Mouse (Mus musculus): ENCODE data around the gene Cela3b.
"Not testable (repeated sequence)": the region's sequence is repeated elsewhere in the genome, so short reads cannot be mapped to it uniquely, and the experiment has no call there.

Cela3b gene

DNA sequence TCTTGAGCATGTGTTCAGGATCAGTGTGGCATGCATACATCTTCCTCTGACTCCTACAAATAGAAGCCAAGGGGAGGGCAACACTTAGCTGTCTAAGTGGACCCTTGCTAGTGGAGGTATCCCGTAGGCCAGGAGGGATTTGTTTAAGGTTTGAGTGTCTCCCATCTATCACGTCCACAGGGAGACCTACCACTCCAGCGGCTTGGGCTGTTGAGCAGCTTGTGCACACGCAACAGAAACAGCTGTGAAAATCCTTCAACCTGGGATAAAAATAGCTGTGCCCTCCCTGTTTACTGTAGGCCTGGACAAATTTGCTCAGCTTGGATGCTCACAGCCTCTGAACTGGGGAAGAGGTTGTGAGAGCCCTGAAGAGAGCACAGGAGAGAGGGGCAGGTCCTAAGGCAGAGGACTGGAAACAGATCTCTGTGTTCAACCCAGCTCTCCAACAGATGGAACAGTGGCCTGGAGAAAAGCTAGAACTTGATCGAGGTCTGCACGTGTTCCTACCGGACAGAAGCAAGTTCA, 18.1 kb downstream of the Cela3b start:
- DNase-seq = not testable (repeated sequence)

DNA sequence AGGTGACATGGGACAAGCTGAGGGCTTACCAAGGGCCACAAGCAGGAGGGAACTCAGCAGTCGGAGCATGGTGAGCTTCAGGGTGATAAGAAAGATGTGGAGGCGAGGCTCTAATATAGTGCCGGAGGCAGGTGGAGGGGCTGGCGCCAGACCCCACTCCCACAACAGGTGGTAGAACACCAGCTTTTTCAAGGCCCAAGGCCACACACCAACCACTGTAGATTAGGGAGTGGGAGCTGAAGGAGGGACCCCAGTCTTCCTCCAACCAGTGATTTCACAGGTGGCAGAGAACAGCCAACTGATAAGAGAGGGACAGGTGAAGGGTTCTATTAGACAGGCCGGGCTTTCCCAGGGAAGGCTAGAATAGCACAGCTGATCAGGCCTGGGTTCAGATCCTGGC, 20.6 kb downstream of the Cela3b start, which contains the start of gene Cela3a:
Gene Cela3a, minus strand, starts transcription at position 101 of the 400 bp plus-strand sequence.
- DNase-seq = no peak

DNA sequence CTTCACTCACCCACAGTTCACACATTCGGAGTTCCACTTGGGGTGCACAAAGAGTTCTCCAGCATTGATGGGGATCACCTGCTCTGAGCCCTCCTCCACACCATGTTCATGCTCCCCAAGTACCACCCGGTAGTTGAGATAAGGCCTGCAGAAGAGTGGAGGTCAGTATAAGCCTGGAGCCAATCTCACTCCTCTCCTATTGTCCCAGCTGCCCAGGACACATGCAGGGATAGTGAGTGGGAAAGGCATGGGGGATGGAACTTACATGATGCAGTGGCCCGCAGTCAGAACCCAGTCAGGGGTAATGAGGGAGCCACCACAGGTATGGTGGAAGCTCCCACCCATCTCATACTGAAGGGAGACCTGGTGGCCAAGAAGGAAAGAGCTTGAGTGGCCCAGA, 24.8 kb downstream of the Cela3b start:
- no peak for DNase-seq

DNA sequence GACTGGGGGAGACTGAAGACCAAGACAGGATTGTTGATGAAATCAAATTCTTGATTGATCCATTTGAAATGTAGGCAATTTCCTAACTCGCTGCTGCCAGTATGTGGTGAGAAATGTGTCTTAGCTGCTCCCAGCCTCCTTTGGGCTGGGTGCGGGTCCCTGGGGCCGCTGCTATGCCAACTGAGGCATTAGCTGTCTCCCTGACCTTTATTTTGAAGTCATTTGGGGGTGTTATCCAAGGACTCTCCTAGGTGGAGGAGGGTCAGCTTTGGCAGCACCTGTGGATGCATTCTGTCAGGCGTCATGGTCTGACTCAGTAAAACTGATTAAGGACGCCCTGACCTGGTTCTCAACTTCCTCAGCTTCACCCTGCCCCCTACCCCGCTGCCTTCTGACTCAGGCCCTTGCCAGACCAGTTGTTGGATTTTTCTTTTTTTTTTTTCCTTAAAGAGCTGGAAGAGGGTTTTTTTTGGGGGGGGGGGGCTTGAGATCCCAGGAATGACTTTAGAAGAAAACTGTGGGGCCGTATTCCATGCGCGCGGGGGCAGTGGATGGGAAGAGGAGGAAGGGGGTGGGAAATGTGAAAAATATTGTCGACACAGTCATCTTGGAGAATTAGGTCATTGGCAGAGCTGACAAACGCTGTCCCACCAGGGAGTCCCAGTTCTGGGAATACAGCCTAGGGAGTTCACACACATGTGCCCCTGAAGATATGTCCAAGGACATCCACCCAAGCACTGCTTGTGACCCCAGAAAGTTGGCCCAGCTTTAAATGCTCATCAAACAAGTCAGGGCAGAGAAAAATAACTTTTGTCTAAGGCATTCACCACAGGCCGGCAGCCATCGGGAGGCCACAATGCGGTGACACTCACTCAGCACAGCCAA, 33.5 kb downstream of the Cela3b start:
- no peak for DNase-seq

DNA sequence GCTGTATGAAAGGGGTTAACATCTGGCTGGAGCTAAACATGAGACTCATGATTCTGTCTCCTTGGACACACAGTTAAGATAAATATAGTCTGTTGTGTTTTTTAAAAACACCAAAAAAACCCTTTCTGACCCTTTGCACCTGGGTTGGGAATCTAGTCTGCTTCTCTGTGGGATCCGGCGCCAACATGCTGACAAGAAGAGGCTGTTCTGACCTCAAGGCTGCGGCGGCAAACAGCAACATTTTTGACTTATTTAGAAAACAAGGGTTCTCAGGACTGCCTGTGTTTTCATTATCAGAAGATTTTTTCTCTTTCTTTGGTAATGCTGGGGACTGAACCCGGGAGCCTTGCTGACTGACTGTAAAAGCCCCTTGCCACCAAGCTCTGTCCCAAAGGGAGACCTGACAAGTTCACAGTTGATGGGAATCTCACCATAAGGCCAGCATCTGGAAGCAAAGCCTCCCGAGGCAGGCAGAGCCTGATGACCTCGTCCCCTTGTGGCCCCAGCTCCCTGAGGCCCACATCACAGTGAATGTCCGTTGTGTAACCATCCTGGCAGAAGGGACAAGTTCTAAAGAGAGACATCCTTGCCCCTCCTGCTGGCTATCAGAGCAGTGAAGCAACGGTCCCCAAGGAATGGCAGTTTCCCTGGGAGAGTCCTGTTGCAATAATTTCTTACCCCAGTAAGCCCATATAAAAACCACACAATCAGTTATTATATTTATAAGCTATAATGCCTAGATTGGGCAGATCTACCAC, 36.8 kb downstream of the Cela3b start:
- no peak for DNase-seq

DNA sequence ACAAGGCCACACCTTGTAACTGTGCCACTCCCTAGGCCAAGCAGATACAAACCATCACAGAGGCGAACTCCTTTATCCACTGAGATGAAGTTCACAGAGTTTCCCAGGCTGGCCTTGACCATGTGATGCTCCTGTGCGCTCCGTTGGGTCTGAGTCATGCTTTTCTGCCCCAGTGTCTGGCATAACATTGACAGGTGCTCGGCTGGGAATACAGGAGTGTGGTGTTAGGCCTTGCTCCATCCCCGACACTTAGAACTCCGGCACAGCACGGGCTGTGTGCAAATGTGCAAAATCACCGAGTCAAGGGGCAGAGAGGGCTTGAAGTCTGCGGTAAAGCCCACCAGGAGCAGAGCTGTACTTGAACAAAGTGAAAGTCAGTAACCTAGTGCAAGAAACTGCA, 37.5 kb downstream of the Cela3b start:
- DNase-seq = no peak

DNA sequence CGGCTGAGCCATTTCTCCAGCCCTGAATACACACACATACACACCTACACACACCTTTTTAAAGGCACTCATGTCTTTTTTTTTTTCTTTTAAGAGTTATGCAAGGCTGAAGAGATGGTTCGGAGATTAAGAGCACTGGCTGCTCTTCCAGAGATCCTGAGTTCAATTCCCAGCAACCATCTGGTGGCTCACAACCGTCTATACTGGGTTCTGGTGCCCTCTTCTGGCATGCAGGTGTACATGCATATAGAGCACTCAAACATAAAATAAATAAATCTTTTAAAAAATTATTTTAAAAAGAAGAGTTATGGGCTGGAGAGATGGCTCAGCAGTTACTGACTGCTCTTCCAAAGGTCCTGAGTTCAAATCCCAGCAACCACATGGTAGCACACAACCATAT, 39.1 kb downstream of the Cela3b start:
- no peak for DNase-seq

DNA sequence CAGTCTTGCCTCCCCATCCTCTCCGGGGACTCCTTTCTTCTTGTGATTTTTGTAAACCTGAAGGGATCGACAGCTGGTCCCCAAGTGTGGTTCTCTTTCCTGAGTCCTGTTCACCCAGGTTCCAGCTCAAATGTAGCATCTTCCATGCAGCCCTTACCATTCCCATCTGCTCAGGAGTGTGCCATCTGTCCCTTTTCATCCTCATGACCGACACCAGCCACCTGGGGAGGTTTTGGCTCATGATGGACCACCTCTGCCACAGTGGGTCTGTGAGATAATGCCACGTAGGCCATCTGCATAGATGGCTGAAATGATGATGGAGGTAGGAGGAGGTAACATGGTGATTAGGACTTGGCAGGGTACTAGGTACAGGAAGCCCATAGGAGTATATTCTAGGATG, 40.1 kb downstream of the Cela3b start:
- DNase-seq = no peak

DNA sequence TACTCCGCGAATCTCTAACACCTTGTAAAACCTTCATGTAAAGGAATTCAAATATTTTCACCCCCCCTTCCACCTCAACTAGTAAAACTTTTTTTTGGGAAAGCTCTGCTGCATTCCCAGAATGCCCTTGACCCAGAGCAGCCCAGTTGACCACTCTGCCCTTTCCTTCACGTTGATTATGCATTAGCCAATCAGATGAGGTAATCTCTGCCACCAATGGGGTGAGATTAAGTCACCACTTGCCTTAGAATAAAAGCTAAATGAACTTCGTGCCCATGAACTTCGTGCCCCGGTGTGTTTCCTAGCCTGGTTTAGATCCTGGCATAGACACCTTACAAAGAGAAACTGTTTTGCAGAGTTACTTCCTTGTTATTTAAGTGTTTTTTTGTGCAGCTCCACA, 41.4 kb downstream of the Cela3b start:
- peak; percentile 83 for DNase-seq

DNA sequence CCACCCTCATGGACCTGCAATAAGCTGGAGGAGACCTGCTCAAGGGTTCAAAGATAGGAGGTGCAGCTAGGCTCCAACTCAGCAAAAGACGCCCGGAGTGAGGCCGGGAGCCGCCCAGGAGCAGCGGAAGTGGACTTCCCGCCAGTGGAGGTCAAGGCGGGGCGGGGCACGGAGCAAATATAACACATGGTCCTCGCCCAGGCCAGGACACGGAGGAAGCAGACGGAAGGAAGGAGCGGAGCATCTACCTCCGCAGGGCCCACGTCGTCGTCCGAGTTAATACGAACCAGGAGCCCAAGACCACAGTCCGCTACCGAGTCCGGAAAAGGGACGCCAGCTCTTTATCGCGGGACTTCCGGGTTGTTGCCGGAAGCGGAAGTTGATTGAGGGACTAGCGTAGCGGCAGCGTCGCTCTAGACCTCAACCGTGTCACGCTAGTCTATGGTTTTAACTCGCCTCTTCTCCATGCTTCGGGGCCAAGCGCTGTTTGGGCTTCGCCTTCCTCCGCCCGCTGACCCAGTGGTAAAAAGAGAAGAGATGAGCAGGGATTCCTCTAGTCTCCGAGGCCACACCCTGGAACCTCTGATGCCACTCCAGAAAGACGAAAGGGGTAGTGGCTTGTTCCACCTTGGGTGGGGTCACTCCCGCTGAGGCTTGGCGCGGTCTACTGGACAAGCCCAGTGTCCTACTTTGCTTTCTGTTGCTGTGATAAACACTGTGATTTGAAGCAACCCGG, 42.1 kb downstream of the Cela3b start:
- peak; percentile 90 for DNase-seq

DNA sequence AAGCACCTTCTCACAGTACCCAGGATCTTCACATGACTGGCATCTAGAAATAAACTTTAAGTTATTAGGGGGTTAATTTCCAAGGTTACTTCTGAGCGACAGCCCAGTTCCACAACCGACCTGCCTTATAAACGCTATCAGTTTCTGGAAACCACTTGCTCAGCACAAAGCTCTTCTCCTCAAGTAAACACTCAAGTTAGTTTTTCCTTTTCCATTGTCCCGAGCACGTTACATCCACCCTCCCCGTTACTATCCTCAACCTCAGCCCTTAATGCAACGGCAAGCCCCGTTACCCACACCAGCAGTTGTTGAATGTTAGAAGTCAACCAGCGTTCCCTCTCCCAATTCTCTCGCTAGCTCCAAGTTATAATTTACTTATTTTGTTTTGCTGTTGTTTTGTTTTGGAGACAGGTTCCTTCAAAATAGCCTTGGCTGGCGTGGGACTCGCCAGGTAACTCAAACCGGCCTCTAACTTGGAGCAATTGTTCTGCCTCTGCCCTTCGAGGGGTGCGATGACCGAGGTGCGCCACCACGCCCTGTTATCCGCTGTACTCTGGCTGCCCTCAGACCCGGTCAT, 42.8 kb downstream of the Cela3b start:
- no peak for DNase-seq

DNA sequence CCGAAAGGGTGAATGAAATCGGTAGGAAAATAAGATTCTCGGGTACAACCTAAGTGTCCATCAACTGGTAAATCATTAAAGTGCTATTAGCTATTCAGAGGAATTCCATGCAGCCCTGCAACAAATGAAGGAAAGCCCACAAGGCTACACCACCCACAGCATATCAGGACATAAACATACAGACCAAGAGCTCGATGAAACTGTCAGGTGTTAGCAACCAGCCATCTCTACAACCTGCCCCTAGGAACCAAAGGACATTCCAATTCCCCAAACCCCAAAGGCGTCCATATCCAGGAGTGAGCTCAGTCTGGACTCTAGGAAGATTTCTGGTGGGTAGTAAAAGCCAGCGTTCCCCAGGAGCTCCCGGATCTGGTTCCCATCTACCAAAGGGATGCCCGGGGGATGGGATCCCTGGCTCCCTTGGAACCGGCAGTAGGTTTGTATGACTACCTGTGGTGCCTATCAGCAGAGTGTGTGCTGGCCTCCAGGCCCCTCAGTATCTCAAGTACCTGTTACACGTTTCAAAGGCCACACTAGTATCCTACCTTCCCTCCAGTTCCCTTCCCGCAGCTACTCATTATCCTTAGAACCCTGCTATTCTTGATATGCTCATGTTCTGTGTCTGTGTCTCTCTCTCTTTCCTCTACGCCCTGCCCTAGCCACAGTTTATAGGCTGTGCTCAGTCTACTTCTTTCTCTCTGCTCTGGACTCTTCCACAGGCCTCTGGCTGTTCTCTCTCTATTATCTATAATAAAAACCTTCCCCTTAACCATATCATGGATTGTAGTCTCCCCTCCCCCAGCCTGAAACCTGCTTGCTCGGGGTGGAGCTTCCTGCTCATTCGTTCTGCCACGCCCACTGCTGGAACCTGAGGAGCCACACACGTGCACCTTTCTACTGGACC, 49.4 kb downstream of the Cela3b start:
- DNase-seq = no peak

DNA sequence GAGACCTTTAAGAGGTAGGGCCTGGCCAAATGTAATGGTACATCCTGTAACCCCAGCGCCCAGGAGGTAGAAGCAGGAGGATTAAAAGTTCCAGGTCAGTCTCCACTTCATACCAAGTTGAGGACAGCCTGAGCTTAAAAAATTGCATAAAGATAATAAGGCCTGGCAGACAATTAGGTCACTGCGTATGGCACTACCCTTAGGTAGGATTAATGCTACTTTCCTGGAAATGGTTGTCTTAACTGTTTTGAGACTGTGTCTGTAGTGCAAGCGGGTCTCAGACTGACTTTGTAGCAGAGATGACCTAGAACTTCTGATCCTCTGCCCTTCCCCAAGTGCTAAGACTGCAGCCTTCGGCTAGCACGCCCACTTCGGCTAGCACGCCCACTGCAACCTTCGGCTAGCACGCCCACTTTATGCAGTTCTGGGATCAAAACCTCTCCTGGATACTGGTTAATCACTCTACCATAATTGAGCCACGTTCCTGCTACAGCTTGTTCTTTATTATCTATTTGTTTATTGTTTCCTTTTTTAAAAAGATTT, 50.6 kb downstream of the Cela3b start:
- DNase-seq = no peak

DNA sequence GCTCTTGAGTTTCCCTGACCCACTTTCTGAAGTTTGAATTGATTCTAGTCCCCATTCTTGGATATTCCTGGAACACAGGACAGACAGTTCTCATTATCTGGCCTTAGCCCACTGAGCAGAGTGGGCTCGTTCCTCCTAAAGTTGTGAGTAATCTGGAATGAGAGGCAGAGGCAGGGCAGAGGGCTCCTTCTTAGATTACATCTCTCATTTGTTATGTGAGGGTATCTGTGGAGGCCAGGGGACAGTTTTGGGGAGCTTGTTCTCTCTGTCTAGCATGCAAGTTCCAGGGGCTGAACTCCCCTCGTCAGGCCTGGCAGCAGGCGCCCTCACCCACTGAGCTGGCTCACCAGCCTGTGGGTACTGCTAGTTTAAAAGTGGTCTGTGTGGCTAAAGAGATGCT, 51.3 kb downstream of the Cela3b start:
- DNase-seq = no peak

DNA sequence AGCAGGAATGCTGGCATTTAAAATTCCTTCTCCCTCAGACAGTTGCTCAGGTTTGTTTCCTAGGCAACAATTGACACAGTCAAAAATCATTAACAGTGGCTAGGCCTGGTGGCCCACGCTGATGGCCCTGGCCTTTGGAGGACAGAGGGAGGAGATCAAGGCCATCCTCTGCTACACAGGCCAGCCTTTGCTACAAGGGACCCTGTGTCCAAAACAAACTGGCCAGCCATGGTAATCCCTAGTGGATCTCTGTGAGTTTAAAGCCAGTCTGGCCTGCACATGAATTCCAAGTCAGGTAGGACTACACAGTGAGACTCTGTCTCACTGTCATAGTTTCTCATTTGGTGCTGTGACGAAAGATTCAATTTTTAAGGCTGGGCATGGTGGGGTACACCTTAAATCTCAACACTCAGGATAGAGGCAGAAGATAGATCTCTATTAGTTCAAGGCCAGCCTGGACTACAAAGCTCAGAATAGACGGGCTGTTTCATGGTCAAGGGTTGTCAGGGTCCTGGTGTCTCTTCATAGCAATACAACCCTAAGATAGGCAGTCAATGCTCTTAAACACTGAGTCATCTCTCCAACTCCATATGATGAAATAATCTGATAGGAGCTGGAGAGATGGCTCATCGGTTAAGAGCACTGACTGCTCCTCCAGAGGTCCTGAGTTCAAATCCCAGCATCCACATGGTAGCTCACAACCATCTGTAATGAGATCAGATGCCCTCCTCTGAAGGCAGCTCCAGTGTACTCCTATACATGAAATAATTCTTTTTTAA, 52.6 kb downstream of the Cela3b start:
- DNase-seq = no peak

DNA sequence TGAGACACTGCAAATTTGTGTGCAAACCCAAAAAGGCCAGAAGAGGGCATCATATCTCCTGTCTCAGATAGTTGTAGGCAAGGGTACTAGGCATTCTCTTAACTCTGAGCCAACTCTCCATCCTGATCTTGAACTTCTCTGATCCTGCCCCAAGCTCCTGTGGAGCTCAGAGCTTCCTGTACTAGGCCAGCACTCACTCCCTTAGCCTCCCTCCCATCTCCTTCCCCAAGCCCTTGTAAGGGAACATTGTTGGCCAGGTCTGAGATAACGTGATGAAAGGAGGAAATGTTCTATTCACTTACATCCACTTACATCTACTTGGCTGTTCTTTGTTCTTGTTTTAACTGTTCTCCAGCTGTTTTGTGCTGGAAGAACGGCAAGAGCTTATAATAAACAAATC, 53.6 kb downstream of the Cela3b start:
- DNase-seq = no peak

DNA sequence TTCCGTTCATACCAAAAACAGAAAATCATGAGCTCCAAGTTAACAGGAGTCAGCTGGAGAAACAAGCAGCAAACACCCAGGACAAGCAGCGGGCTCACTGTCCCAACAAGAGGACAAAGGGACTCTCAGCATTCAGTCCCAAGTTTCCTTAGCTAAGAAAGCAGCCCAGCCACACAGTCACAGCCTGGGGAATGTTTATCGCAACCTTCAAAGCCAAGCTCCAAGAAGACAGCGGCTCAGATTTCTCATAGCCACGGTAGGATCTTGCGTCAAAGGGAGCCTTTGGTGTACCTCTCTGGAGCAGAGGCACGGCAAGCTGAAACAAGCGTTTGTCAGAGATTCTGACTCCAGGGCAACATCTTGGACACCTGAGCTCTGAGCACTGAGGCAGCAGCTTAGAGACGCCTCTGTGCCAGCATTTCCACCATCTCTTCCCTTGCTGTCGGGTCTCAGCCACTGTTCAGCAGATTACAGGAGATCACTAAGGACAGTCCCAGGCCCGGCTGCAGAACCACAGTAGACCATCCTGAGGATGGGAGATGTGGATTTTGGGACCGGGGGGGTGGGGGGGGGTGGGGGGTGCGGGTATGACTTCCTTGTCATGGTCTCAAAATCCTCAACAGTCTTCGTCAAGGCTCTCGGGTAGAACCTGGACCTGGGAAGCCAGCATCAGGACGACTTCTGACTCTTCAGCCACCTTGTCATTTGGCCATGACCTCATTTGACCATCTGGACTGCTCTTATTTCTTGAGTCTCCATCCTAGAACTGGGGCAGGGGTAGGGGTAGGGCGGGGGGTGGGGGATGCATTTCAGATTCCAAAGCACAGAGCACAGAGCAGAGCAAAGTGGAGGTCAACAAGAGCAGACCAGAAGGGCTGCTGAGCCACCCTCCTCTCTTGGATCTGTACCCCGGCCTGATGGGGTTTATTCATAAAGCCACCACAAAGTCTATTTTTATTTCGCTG, 54.7 kb downstream of the Cela3b start:
- no peak for DNase-seq

DNA sequence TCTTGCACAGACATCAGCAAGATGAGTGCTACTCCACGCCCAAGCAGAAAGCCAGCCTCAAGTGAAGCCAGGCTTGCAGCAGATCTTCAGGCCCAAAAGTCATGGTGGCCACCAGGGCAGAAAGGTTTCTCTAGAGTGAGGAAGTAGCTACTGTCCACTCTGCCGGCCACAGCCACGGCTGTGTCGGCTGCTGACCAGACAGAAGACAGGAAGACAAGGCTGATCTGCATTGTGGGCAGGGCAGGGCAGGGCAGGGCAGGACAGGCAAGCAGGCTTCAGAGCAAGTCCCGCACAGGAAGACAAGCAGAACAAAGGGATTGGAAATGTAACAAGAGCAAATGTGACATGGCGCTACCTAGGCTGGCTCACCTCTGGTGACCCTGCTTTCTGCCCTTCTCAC, 56.6 kb downstream of the Cela3b start:
- DNase-seq = no peak
